Mouse (Mus musculus): ENCODE results near the gene Smad6. TPM values are rescaled to one million over a fixed set of nuclear protein-coding genes. Genes with fewer than 3 reads are reported as not detected.

Smad6 gene
- total and polyA plus RNA-seq, 3 experiments: 0.44 to 1.6 (median 0.98) TPM

DNA sequence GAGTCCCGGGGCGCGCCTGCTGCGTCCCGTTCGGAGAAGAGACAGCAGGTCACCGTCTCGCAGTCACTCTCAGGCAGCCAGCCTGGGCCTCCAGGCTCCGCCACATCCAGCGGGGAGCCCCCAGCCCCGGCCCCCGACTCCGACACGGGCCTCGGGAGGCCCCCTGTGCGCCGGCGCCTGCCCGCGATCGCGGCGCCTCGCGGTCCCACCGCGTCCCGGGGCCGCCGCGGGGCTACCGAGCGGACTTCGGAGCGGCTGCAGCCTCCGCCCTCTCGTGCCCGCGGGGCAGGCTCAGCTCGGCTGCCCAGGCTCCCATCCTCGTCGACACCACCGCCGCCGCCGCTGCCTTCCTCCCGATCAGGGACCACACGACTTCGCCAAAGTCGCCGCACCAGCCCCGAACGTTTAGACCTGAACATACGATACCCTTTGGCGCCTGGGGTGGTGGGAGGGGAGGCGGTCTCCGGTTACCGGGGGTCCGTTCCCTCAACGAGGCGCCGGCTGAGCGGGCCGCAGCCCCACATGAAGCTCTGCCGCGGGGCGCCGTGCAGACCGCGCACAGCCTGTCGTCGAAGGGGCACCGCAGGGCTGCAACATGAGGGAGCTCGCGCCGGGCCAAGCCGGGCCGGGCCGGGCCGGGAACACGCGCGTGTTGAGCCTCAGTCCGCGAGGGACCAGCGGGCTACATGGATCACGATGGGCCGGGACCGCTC lies 1.1 kb downstream of the Smad6 start:
- Histone ChIP-seq H3K9me3 (replicated peaks) (peaks cover 14% of the 10 kb centered on the region), H3K27me3 (ENCODE audit: insufficient read depth, low read length) (peaks cover 51% of the 10 kb centered on the region), H3K36me3 (replicated peaks) (no peaks in the 10 kb centered on the region), H3K4me3 (ENCODE audit: low read depth, low read length) (peak overlapping the region; percentile 73; the same call in 1 of the 2 replicates), H3K4me1 (ENCODE audit: insufficient read depth, low read depth, low read length) (peaks cover 87% of the 10 kb centered on the region)
- TF ChIP-seq TAL1 (conservative IDR thresholded peaks at IDR 0.05; ENCODE audit: low read depth, low read length) (no peak), POLR2AphosphoS5 (IDR thresholded peaks at IDR 0.05; ENCODE audit: insufficient replicate concordance, low read depth, low read length) (no peak), GATA1 (IDR thresholded peaks at IDR 0.05; ENCODE audit: borderline replicate concordance, low read length) (no peak), GATA2 (IDR thresholded peaks at IDR 0.05; ENCODE audit: borderline replicate concordance, low read depth, low read length) (no peak), CTCF (IDR thresholded peaks at IDR 0.05; ENCODE audit: low read depth, low read length) (no peak)
- no peak for ATAC-seq (ENCODE audit: extremely low read depth, insufficient number of reproducible peaks, low FRiP score, poor library complexity, severe bottlenecking)
- DNase-seq (ENCODE audit: low spot score): no peak

GRCm38 (mm10) chr9:64020171-64020605 lies 1.7 kb downstream of the Smad6 start:
- peaks cover 14% of the 10 kb centered on the region for H3K9me3 ChIP-seq (replicated peaks)
- H3K27me3 ChIP-seq (ENCODE audit: insufficient read depth, low read length): peaks cover 51% of the 10 kb centered on the region
- H3K36me3 ChIP-seq (replicated peaks): no peaks in the 10 kb centered on the region
- peaks cover 81% of the 10 kb centered on the region for H3K4me1 ChIP-seq (ENCODE audit: insufficient read depth, low read depth, low read length)
- DNase-seq (ENCODE audit: low spot score): no peak
- peak overlapping the region; percentile 73; the same call in 1 of the 2 replicates for H3K4me3 ChIP-seq (ENCODE audit: low read depth, low read length)
- no peak for ATAC-seq (ENCODE audit: extremely low read depth, insufficient number of reproducible peaks, low FRiP score, poor library complexity, severe bottlenecking)
- TF ChIP-seq TAL1 (conservative IDR thresholded peaks at IDR 0.05; ENCODE audit: low read depth, low read length) (no peak), GATA1 (IDR thresholded peaks at IDR 0.05; ENCODE audit: borderline replicate concordance, low read length) (no peak), GATA2 (IDR thresholded peaks at IDR 0.05; ENCODE audit: borderline replicate concordance, low read depth, low read length) (no peak), POLR2AphosphoS5 (IDR thresholded peaks at IDR 0.05; ENCODE audit: insufficient replicate concordance, low read depth, low read length) (no peak), CTCF (IDR thresholded peaks at IDR 0.05; ENCODE audit: low read depth, low read length) (no peak)

- ATAC-seq (ENCODE audit: extremely low read depth, insufficient number of reproducible peaks, low FRiP score, poor library complexity, severe bottlenecking) (no peak), DNase-seq (ENCODE audit: low spot score) (no peak)
- peaks cover 74% of the 10 kb centered on the region for H3K4me1 ChIP-seq (ENCODE audit: insufficient read depth, low read depth, low read length)
- TF ChIP-seq POLR2AphosphoS5 (IDR thresholded peaks at IDR 0.05; ENCODE audit: insufficient replicate concordance, low read depth, low read length) (no peak), GATA2 (IDR thresholded peaks at IDR 0.05; ENCODE audit: borderline replicate concordance, low read depth, low read length) (no peak), CTCF (IDR thresholded peaks at IDR 0.05; ENCODE audit: low read depth, low read length) (no peak), TAL1 (conservative IDR thresholded peaks at IDR 0.05; ENCODE audit: low read depth, low read length) (no peak), GATA1 (IDR thresholded peaks at IDR 0.05; ENCODE audit: borderline replicate concordance, low read length) (no peak)
- no peaks in the 10 kb centered on the region for H3K36me3 ChIP-seq (replicated peaks)
- H3K4me3 ChIP-seq (ENCODE audit: low read depth, low read length): no peak overlapping the region
- peaks cover 14% of the 10 kb centered on the region for H3K9me3 ChIP-seq (replicated peaks)
- peaks cover 55% of the 10 kb centered on the region for H3K27me3 ChIP-seq (ENCODE audit: insufficient read depth, low read length)
Observed at GRCm38 (mm10) chr9:64019036-64019886, 2.6 kb downstream of the Smad6 start.

DNA sequence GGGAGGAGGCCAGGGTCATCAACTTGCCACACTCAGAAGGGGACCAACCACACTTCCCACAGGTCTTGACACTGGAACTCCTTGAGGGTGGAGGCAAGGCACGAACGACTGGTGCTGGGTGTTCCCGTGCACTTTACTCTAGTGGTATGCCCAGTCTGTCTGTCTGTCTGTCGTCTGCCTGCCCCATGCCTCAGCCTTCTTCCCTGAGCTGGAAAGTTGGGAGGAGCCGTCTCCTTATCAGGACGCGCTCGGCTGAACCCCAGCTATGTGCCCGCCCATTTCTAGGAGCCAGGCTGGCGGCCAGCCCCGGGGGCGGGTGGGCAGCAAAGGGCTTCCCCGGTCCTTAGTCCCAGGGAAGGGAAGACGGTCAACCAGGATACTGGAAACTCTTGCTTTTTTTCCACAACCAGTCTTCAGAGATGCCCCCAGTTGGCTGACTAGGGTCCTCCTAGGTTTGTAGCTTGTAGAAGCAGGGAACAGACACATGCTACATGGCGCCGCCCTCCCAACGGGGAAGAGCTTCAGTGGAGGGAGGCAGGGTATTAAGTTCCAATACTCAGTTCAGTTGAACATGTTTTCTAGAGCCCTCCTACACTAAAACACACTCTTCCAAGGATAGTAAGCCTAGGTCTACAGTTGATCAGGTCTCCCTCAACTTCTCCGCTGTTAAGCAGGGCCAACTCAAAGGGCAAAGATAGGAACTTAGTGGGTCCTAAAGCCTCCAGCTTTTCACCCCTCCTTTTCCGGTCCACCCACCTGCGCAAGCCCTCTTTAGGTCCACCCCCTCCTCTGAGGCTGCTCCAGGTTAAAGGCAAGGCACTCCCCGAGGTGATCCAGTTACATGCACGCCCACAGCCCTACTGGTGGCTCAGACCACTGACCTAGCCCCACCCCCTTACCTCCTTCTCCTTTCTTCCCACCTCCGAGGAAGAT lies 3.7 kb downstream of the Smad6 start:
- Histone ChIP-seq H3K27me3 (ENCODE audit: insufficient read depth, low read length) (peaks cover 57% of the 10 kb centered on the region), H3K36me3 (replicated peaks) (no peaks in the 10 kb centered on the region), H3K4me1 (ENCODE audit: insufficient read depth, low read depth, low read length) (peaks cover 62% of the 10 kb centered on the region), H3K9me3 (replicated peaks) (peaks cover 14% of the 10 kb centered on the region), H3K4me3 (ENCODE audit: low read depth, low read length) (peak overlapping the region; percentile 63; the same call in 1 of the 2 replicates)
- peak; percentile 43 for DNase-seq (ENCODE audit: low spot score)
- no peak for ATAC-seq (ENCODE audit: extremely low read depth, insufficient number of reproducible peaks, low FRiP score, poor library complexity, severe bottlenecking)
- TF ChIP-seq GATA2 (IDR thresholded peaks at IDR 0.05; ENCODE audit: borderline replicate concordance, low read depth, low read length) (no peak), CTCF (IDR thresholded peaks at IDR 0.05; ENCODE audit: low read depth, low read length) (no peak), TAL1 (conservative IDR thresholded peaks at IDR 0.05; ENCODE audit: low read depth, low read length) (no peak), GATA1 (IDR thresholded peaks at IDR 0.05; ENCODE audit: borderline replicate concordance, low read length) (no peak), POLR2AphosphoS5 (IDR thresholded peaks at IDR 0.05; ENCODE audit: insufficient replicate concordance, low read depth, low read length) (no peak)

DNA sequence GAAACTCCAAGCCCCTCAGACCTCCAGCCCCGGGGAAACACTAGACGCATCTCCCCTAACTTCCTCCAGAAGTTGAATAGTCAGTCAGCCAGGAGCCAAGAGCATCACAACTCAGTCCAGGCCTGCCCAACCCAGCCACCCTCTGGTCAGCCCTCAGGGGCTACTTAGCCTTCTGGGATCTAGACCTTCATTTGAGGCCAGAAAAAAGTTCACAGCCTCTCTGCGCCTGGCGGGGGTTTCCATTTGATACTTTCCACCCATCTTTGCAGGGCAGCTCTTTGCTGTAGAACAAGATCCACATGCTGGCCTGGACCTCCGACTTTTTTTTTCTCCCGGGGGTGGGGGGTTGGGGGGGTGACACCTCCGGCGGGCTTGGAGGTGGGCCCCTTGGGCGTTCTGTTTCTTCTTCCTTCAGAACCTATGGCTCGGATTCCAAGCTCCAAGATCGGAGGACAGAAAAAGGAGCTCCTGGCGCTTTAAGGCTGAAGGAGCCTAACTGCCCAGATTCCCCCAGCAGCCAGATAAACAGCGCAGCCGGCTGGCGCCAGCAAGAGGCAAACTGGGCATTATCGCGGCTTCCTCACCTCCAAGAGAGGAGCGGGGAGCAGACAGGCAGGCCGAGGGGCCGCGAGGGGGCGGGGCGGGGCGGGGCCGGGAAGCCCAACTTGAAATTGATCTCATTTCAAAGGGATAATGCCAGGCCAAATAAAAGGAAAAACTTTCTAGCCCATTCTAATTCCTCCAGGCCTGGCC lies 5.0 kb downstream of the Smad6 start:
- Histone ChIP-seq H3K4me1 (ENCODE audit: insufficient read depth, low read depth, low read length) (peaks cover 53% of the 10 kb centered on the region), H3K36me3 (replicated peaks) (no peaks in the 10 kb centered on the region), H3K4me3 (ENCODE audit: low read depth, low read length) (peak overlapping the region; percentile 49; the same call in 1 of the 2 replicates), H3K9me3 (replicated peaks) (peaks cover 14% of the 10 kb centered on the region), H3K27me3 (ENCODE audit: insufficient read depth, low read length) (peaks cover 59% of the 10 kb centered on the region)
- TF ChIP-seq GATA2 (IDR thresholded peaks at IDR 0.05; ENCODE audit: borderline replicate concordance, low read depth, low read length) (no peak), GATA1 (IDR thresholded peaks at IDR 0.05; ENCODE audit: borderline replicate concordance, low read length) (no peak), POLR2AphosphoS5 (IDR thresholded peaks at IDR 0.05; ENCODE audit: insufficient replicate concordance, low read depth, low read length) (no peak), TAL1 (conservative IDR thresholded peaks at IDR 0.05; ENCODE audit: low read depth, low read length) (no peak), CTCF (IDR thresholded peaks at IDR 0.05; ENCODE audit: low read depth, low read length) (no peak)
- ATAC-seq (ENCODE audit: extremely low read depth, insufficient number of reproducible peaks, low FRiP score, poor library complexity, severe bottlenecking) (no peak), DNase-seq (ENCODE audit: low spot score) (peak; percentile 76)

Measured in G1E (cell line).